Mouse (Mus musculus) heart, postnatal 0 days (tissue): ENCODE results near the gene Serpina9. TPM values are rescaled to one million over a fixed set of nuclear protein-coding genes. Genes with fewer than 3 reads are reported as not detected.

Experiments
- ATAC-seq: fragments of 200-750 bp; cut with Nextera tagmentation; 2 replicates; pipeline ENCODE4 v1.8.0; 2017; ENCODE audit warnings: low read depth, moderate number of reproducible peaks, moderate library complexity; ENCODE audit not compliant: insufficient read depth
- DNase-seq: peaks from one replicate; pipeline ENCODE4 v3.0.0-alpha.2; 2016; ENCODE audit warnings: low spot score
- H3K27ac ChIP-seq: fragments of 300-500 bp; sonication (generic); 2 replicates; pipeline ENCODE4 v1.5.1; 2014; ENCODE audit warnings: low read depth, mild to moderate bottlenecking
- H3K27me3 ChIP-seq: fragments of 300-500 bp; sonication (generic); 2 replicates; pipeline ENCODE4 v1.6.1; 2014; ENCODE audit warnings: low read length, mixed read lengths; ENCODE audit not compliant: control insufficient read depth, insufficient read depth
- H3K36me3 ChIP-seq: fragments of 300-500 bp; sonication (generic); replicated peaks from 2 replicates; pipeline ENCODE4 v1.6.1; 2014; ENCODE audit warnings: low read length, mixed read lengths; ENCODE audit not compliant: control insufficient read depth, insufficient read depth
- H3K4me1 ChIP-seq: fragments of 300-500 bp; sonication (generic); 2 replicates; pipeline ENCODE4 v1.6.1; 2014; ENCODE audit warnings: antibody characterized with exemption; ENCODE audit not compliant: control insufficient read depth, insufficient read depth
- H3K4me2 ChIP-seq: fragments of 300-500 bp; sonication (generic); 2 replicates; pipeline ENCODE4 v1.6.1; 2014; ENCODE audit warnings: low read depth, mild to moderate bottlenecking, low read length, moderate library complexity
- H3K4me3 ChIP-seq: fragments of 300-500 bp; sonication (generic); 2 replicates; pipeline ENCODE4 v1.5.1; 2014; ENCODE audit warnings: low read depth, low read length
- H3K9ac ChIP-seq: fragments of 300-500 bp; sonication (generic); replicated peaks from 2 replicates; pipeline ENCODE4 v1.6.1; 2014; ENCODE audit warnings: low read depth, low read length, mixed read lengths
- H3K9me3 ChIP-seq: fragments of 300-500 bp; sonication (generic); replicated peaks from 2 replicates; pipeline ENCODE4 v1.6.1; 2016; ENCODE audit warnings: low read length; ENCODE audit not compliant: control insufficient read depth
- CTCF ChIP-seq: IDR thresholded peaks from 2 replicates; pipeline ENCODE4 v1.5.1; 2016; ENCODE audit warnings: antibody characterized with exemption, control low read depth, low read depth
- EP300 ChIP-seq: IDR thresholded peaks from 2 replicates; pipeline ENCODE4 v1.6.1; 2016; ENCODE audit warnings: antibody characterized with exemption, low read depth
- WGBS: fragments of 180-500 bp; shearing (Covaris S2); extraction: QIAGEN DNeasy Blood & Tissue Kit; methylation state at CpG from one replicate; pipeline ENCODE4 v1.1.7; 2014; 5-methylcytosine and 5-hydroxymethylcytosine counted together
- polyA plus RNA-seq: library from polyadenylated mRNA; unstranded; fragments of >200 nt; fragmentation: Nextera tagmentation; extraction: Ambion mirVana; gene quantifications from 2 replicates; pipeline ENCODE4 v1.2.1, GENCODE M21; 2015
- total RNA-seq: library from RNA; depleted of rRNA; stranded (reverse); fragments of >200 nt; gene quantifications from 2 replicates; pipeline ENCODE4 v1.2.3, GENCODE M21; 2014; ENCODE audit warnings: low replicate concordance

The Serpina9 gene
- total and polyA plus RNA-seq, 2 experiments from 2014 or later: 0.08 to 0.14 TPM

DNA sequence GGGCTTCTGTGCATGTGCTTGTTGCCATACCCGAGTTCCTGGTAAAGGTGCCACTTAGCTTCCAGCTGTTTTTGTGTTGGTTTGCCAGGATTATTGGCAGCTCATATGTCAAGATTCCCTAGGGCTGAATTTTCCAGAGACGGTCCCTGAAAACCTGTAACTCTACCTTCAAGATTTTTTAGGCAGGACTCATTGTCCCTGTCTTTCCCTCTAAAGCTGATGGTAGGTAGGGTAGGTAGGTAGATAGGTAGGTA is 24.1 kb downstream of the Serpina9 start:
- no peak overlapping the region for H3K4me3 ChIP-seq
- no peak overlapping the region for H3K4me2 ChIP-seq
- no peak for TF ChIP-seq CTCF
- TF ChIP-seq EP300: no peak
- no peak for DNase-seq
- no peaks in the 10 kb centered on the region for H3K4me1 ChIP-seq
- H3K9me3 ChIP-seq: no peaks in the 10 kb centered on the region
- H3K9ac ChIP-seq: no peak overlapping the region
- no peak for ATAC-seq
- H3K27ac ChIP-seq: no peak overlapping the region
- no peaks in the 10 kb centered on the region for H3K27me3 ChIP-seq
- 65% methylated on average over 2 of the region's 2 CpGs for WGBS
- no peaks in the 10 kb centered on the region for H3K36me3 ChIP-seq

DNA sequence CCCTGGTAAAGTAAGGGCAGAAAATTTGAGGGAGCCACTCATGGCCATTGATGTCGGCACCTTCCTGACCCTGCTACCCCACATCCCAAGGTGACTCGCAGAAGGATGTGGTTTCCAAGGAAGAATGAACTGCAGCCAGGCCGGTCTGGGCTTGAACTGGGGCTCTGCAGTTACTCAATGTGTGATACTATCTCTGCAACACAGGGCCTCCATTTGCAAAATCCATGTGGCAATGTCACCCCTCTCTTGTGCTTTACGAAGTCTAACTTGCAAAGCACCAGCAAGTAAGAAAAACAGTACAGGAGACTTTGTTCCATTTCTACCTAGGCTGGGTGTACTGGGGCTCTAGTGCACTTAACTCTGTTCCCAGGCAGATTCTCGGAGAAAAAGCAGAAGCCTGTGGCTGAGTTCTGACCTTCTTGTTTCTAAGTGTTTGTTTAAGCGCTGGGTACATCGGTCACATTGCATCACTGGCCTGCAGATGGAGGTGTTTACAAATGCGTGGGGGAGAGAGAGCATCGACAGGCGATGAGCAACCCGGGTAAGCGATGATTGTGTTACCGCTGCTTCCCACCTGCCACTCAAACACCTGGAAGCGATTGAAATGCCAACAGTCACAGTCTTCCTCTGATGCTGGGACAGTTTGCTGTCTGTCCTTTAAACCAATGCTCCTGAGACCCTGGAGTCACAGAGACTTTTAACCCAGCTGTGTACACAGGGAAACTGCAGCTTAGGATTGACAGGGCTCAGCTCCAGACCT is 24.6 kb downstream of the Serpina9 start:
- Histone ChIP-seq H3K4me2 (no peak overlapping the region), H3K27me3 (no peaks in the 10 kb centered on the region), H3K4me3 (no peak overlapping the region), H3K9ac (no peak overlapping the region), H3K27ac (no peak overlapping the region), H3K36me3 (no peaks in the 10 kb centered on the region), H3K9me3 (no peaks in the 10 kb centered on the region), H3K4me1 (no peaks in the 10 kb centered on the region)
- ATAC-seq: no peak
- TF ChIP-seq EP300: no peak
- TF ChIP-seq CTCF: 0 out of 2 replicates have a peak, but pooled peaks have one; percentile 12
- DNase-seq: no peak
- 47% methylated on average over 14 of the region's 14 CpGs for WGBS

- Histone ChIP-seq H3K9ac (no peak overlapping the region), H3K4me3 (no peak overlapping the region), H3K36me3 (no peaks in the 10 kb centered on the region), H3K27me3 (no peaks in the 10 kb centered on the region), H3K9me3 (no peaks in the 10 kb centered on the region), H3K4me1 (no peaks in the 10 kb centered on the region), H3K27ac (no peak overlapping the region), H3K4me2 (no peak overlapping the region)
- 44% methylated on average over 5 of the region's 5 CpGs for WGBS
- TF ChIP-seq EP300: no peak
- no peak for TF ChIP-seq CTCF
- no peak for DNase-seq
- ATAC-seq: no peak
These were observed 27.7 kb downstream of the Serpina9 start for GRCm38 (mm10) chr12:103985868-103986267.

DNA sequence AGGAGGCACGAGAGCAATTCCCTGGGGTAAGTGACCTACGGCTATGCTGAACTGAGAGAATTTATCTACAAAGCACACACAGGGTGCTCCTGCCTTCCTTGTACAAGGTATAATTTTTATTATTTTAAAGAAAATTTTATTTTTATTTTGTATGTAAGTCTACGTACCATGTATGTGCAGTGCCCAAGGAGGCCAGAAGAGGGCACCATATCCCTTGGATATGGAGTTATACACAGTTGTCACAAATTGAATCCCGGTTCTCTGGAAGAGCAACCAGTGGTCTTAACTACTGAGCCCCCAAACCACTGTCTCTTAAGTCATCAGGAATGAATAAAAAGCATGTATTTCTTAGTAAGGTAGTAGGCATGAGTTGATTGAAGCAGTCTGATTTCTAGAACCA is 28.6 kb downstream of the Serpina9 start:
- WGBS: 49% methylated on average over 4 of the region's 4 CpGs
- no peaks in the 10 kb centered on the region for H3K36me3 ChIP-seq
- H3K27ac ChIP-seq: no peak overlapping the region
- TF ChIP-seq EP300: no peak
- peak; percentile 55 for TF ChIP-seq CTCF
- no peak overlapping the region for H3K4me2 ChIP-seq
- no peaks in the 10 kb centered on the region for H3K9me3 ChIP-seq
- ATAC-seq: no peak; the same call in 1 of the 2 replicates
- no peak overlapping the region for H3K9ac ChIP-seq
- peak; percentile 42 for DNase-seq
- H3K4me1 ChIP-seq: no peaks in the 10 kb centered on the region
- H3K27me3 ChIP-seq: no peaks in the 10 kb centered on the region
- no peak overlapping the region for H3K4me3 ChIP-seq

GRCm38 (mm10) chr12:103981646-103982360 is 31.8 kb downstream of the Serpina9 start:
- no peak overlapping the region for H3K4me2 ChIP-seq
- no peak overlapping the region for H3K9ac ChIP-seq
- no peak overlapping the region for H3K4me3 ChIP-seq
- no peak overlapping the region for H3K27ac ChIP-seq
- ATAC-seq (no peak), DNase-seq (no peak)
- TF ChIP-seq EP300 (no peak), CTCF (no peak)
- no peaks in the 10 kb centered on the region for H3K27me3 ChIP-seq
- WGBS: 53% methylated on average over 7 of the region's 7 CpGs
- H3K36me3 ChIP-seq: no peaks in the 10 kb centered on the region
- H3K4me1 ChIP-seq: no peaks in the 10 kb centered on the region
- H3K9me3 ChIP-seq: no peaks in the 10 kb centered on the region

DNA sequence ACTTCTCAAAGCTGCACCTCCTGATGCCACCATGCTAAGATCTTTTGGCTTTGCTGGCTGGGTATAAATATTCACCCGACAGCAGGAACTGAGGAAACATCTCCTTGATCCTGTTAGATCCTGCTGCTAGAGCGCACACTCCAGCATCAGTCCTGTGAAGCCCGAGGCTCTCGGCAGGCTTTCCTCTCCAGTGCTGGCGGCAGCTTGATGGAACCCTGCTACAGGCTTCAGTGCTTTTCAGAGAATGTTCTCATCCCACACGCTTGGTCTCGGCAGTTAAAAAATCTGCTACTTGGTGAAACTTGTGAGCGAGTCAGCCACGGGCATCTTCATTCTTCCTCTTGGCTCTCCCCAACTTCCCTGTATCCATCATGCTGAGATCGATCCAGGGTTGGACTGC is 35.3 kb downstream of the Serpina9 start:
- no peaks in the 10 kb centered on the region for H3K4me1 ChIP-seq

More for the DNA sequence above, 35.3 kb downstream of the Serpina9 start:
- no peaks in the 10 kb centered on the region for H3K27me3 ChIP-seq
- no peaks in the 10 kb centered on the region for H3K9me3 ChIP-seq
- ATAC-seq (no peak), DNase-seq (no peak)
- WGBS: 72% methylated on average over 10 of the region's 10 CpGs
- no peaks in the 10 kb centered on the region for H3K36me3 ChIP-seq
- H3K4me3 ChIP-seq: no peak overlapping the region
- no peak overlapping the region for H3K27ac ChIP-seq
- no peak for TF ChIP-seq CTCF
- TF ChIP-seq EP300: no peak
- no peak overlapping the region for H3K9ac ChIP-seq
- H3K4me2 ChIP-seq: no peak overlapping the region
